9 mouse cellular contexts compared by ENCODE assay signal in the genomic region with DNA sequence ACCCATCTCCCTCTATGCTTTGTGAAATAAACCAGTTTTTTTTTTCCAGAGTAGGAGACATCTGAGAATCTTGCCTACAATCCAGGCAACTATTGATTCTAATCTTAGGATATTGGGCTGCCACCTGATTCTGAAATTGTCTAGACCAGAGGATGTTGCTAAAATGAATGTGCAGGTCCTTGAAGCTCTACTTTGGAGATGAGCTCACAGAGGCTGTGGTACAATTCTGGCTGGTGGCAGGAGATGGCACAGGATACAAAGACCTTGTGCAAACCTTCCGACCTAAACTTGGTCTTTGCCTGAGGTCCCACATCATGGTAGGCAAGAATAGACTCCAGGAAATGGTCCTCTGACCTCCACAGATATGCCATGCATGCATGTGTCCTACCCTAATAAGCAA. TPM values are rescaled to one million over a fixed set of nuclear protein-coding genes. Genes with fewer than 3 reads are reported as not detected.
DNase-seq lines count a peak whose midpoint lies in the region; ATAC-seq and TF ChIP-seq lines count a peak whose summit lies in the region.
"Had no signal": no experiment of that assay in that cellular context is flagged by ENCODE, and none has a peak within 500 bp of the region (broad histone marks: within the 10 kb centered on the region; RNA-seq: fewer than 3 reads in every experiment).

No protein-coding gene starts in this region.

- peak overlapping the region; percentile 86 for H3K27ac ChIP-seq in gastrocnemius, adult 2 months
- H3K27ac ChIP-seq in midbrain, embryonic 10.5 days (replicated peaks) = peak overlapping the region; percentile 82
- H3K27ac ChIP-seq in midbrain, postnatal 0 days (ENCODE audit: low read depth, low read length) = no peak overlapping the region
- no peak overlapping the region for H3K27ac ChIP-seq in hindbrain, embryonic 14.5 days
- no peak overlapping the region for H3K27ac ChIP-seq in neural tube, embryonic 13.5 days (replicated peaks)

- 92% methylated on average over 1 of the region's 1 CpGs for WGBS in midbrain, embryonic 10.5 days
- WGBS in midbrain, postnatal 0 days = 80% methylated on average over 1 of the region's 1 CpGs
- 90% methylated on average over 1 of the region's 1 CpGs for WGBS in hindbrain, embryonic 14.5 days
- 82% methylated on average over 1 of the region's 1 CpGs for WGBS in neural tube, embryonic 13.5 days

- no peak for ATAC-seq in midbrain, postnatal 0 days (ENCODE audit: low FRiP score)
- no peak for ATAC-seq in hindbrain, embryonic 14.5 days (ENCODE audit: low FRiP score)
- ATAC-seq in neural tube, embryonic 13.5 days (ENCODE audit: low read depth) = no peak

- H3K4me2 ChIP-seq in midbrain, postnatal 0 days (ENCODE audit: low read depth, low read length, poor library complexity, severe bottlenecking) = no peak overlapping the region
- H3K4me2 ChIP-seq in hindbrain, embryonic 14.5 days (replicated peaks) = peak overlapping the region; percentile 60; the same call in 1 of the 2 replicates
- H3K4me2 ChIP-seq in neural tube, embryonic 13.5 days = no peak overlapping the region

- H3K36me3 ChIP-seq in midbrain, embryonic 10.5 days = peaks cover 29% of the 10 kb centered on the region; the same call in 1 of the 2 replicates
- no peaks in the 10 kb centered on the region for H3K36me3 ChIP-seq in midbrain, postnatal 0 days (ENCODE audit: insufficient read depth, low read length)
- no peaks in the 10 kb centered on the region for H3K36me3 ChIP-seq in hindbrain, embryonic 14.5 days (replicated peaks; ENCODE audit: control insufficient read depth, insufficient read depth)
- peaks cover 5% of the 10 kb centered on the region; the same call in 1 of the 2 replicates for H3K36me3 ChIP-seq in neural tube, embryonic 13.5 days

- peaks cover 31% of the 10 kb centered on the region for H3K4me1 ChIP-seq in midbrain, embryonic 10.5 days
- no peaks in the 10 kb centered on the region for H3K4me1 ChIP-seq in midbrain, postnatal 0 days (ENCODE audit: insufficient read depth, low read length)
- H3K4me1 ChIP-seq in hindbrain, embryonic 14.5 days (replicated peaks; ENCODE audit: control insufficient read depth, insufficient read depth, low read length) = peaks cover 10% of the 10 kb centered on the region; the same call in 1 of the 2 replicates
- H3K4me1 ChIP-seq in neural tube, embryonic 13.5 days (replicated peaks) = peaks cover 17% of the 10 kb centered on the region

- H3K9ac ChIP-seq in midbrain, postnatal 0 days (replicated peaks; ENCODE audit: low read length, poor library complexity, severe bottlenecking) = no peak overlapping the region
- no peak overlapping the region for H3K9ac ChIP-seq in hindbrain, embryonic 14.5 days
- H3K9ac ChIP-seq in neural tube, embryonic 13.5 days = no peak overlapping the region

- H3K4me3 ChIP-seq in gastrocnemius, adult 2 months = peak overlapping the region; percentile 83; the same call in 1 of the 2 replicates
- H3K4me3 ChIP-seq in midbrain, embryonic 10.5 days = peak overlapping the region; percentile 61; the same call in 1 of the 2 replicates
- no peak overlapping the region for H3K4me3 ChIP-seq in midbrain, postnatal 0 days (ENCODE audit: low read depth, low read length)
- H3K4me3 ChIP-seq in hindbrain, embryonic 14.5 days (replicated peaks; ENCODE audit: low read length) = 0 out of 2 replicates have a peak overlapping the region, but pooled peaks have one; percentile 39
- H3K4me3 ChIP-seq in neural tube, embryonic 13.5 days = peak overlapping the region; percentile 51; the same call in 1 of the 2 replicates

- intact Hi-C loops in gastrocnemius, adult 2 months (cut with DNase I) = loop anchor here (5.0 kb wide), 1 partner anchor 42 kb away; a partner anchor contains a TSS
- intact Hi-C loops in gastrocnemius, postnatal 36 days (cut with DNase I) = no loop called here

- H3K9me3 ChIP-seq in midbrain, embryonic 10.5 days (replicated peaks) = peaks cover 14% of the 10 kb centered on the region
- H3K9me3 ChIP-seq in midbrain, postnatal 0 days (ENCODE audit: low read length) = no peaks in the 10 kb centered on the region
- peaks cover 11% of the 10 kb centered on the region; the same call in 1 of the 2 replicates for H3K9me3 ChIP-seq in hindbrain, embryonic 14.5 days (ENCODE audit: control insufficient read depth, low read length)
- H3K9me3 ChIP-seq in neural tube, embryonic 13.5 days = peaks cover 3% of the 10 kb centered on the region; the same call in 1 of the 2 replicates

- no peak for TF ChIP-seq CTCF in gastrocnemius, adult 2 months (IDR thresholded peaks at IDR 0.05)
- TF ChIP-seq CTCF in midbrain, postnatal 0 days (IDR thresholded peaks at IDR 0.05) = no peak

- peaks cover 37% of the 10 kb centered on the region for H3K27me3 ChIP-seq in midbrain, embryonic 10.5 days (ENCODE audit: low read depth, poor library complexity, severe bottlenecking)
- H3K27me3 ChIP-seq in midbrain, postnatal 0 days (ENCODE audit: insufficient read depth, low read length) = no peaks in the 10 kb centered on the region
- H3K27me3 ChIP-seq in hindbrain, embryonic 14.5 days (ENCODE audit: control insufficient read depth, insufficient read depth, low read length) = peaks cover 11% of the 10 kb centered on the region; the same call in 1 of the 2 replicates
- peaks cover 12% of the 10 kb centered on the region for H3K27me3 ChIP-seq in neural tube, embryonic 13.5 days

- no peak for DNase-seq in gastrocnemius, adult 2 months
- DNase-seq in gastrocnemius, postnatal 36 days = no peak
- no peak for DNase-seq in midbrain, embryonic 10.5 days (ENCODE audit: low spot score)
- no peak for DNase-seq in midbrain, postnatal 0 days (ENCODE audit: low spot score)
- DNase-seq in hindbrain, embryonic 14.5 days (ENCODE audit: low spot score) = no peak
- DNase-seq in layer of hippocampus, adult 9-11 months = no peak
- DNase-seq in right cerebral cortex, adult 2 months (ENCODE audit: low spot score in 2 of 2) = no peak

RNA-seq across cellular contexts. Expression of a gene that starts 0.7 kb away (rescaled TPM):
- 1 to 10 TPM; 6.7 to 7.2 TPM for total RNA-seq in gastrocnemius, adult 2 months (2021)
- total RNA-seq in gastrocnemius, postnatal 36 days (2021) = 1 to 10 TPM; 5.4 to 5.8 TPM
- 3.2 and 4.8 TPM in 2 replicates for polyA plus RNA-seq in midbrain, embryonic 10.5 days (2016; fragmentation: Nextera tagmentation; extraction: Ambion mirVana)
- 9.3 TPM in 2 replicates for total RNA-seq in midbrain, postnatal 0 days (2014; rRNA removed)
- polyA plus RNA-seq in midbrain, postnatal 0 days (2015; fragmentation: Nextera tagmentation; extraction: Ambion mirVana) = 1.7 and 1.9 TPM in 2 replicates
- 4.1 and 4.5 TPM in 2 replicates for polyA plus RNA-seq in hindbrain, embryonic 14.5 days (2014; fragmentation: Nextera tagmentation; extraction: Ambion mirVana)
- polyA plus RNA-seq in neural tube, embryonic 13.5 days (2015; fragmentation: Nextera tagmentation; extraction: Ambion mirVana) = 7.7 and 8.1 TPM in 2 replicates

RNA-seq across cellular contexts. Expression of a gene that starts 7.3 kb away (rescaled TPM):
- 1 to 10 TPM; 3.9 to 9.7 TPM for total RNA-seq in gastrocnemius, adult 2 months (2021)
- total RNA-seq in gastrocnemius, postnatal 36 days (2021) = 1 to 10 TPM; 5.2 to 6.0 TPM
- 198 and 199 TPM in 2 replicates for polyA plus RNA-seq in midbrain, embryonic 10.5 days (2016; fragmentation: Nextera tagmentation; extraction: Ambion mirVana)
- total RNA-seq in midbrain, postnatal 0 days (2014; rRNA removed) = 14.8 and 19.5 TPM in 2 replicates
- polyA plus RNA-seq in midbrain, postnatal 0 days (2015; fragmentation: Nextera tagmentation; extraction: Ambion mirVana) = 12.6 and 12.8 TPM in 2 replicates
- polyA plus RNA-seq in hindbrain, embryonic 14.5 days (2014; fragmentation: Nextera tagmentation; extraction: Ambion mirVana) = 28.4 and 37.6 TPM in 2 replicates
- polyA plus RNA-seq in neural tube, embryonic 13.5 days (2015; fragmentation: Nextera tagmentation; extraction: Ambion mirVana) = 55.6 and 56.2 TPM in 2 replicates

RNA-seq across cellular contexts. Expression of a gene that starts 11.5 kb away (rescaled TPM):
- total RNA-seq in gastrocnemius, adult 2 months (2021) = 10 to 100 TPM; 70.9 to 75.1 TPM
- total RNA-seq in gastrocnemius, postnatal 36 days (2021) = 10 to 100 TPM; 71.5 to 72.4 TPM
- polyA plus RNA-seq in midbrain, embryonic 10.5 days (2016; fragmentation: Nextera tagmentation; extraction: Ambion mirVana) = 11.0 TPM in 2 replicates
- 134 and 172 TPM in 2 replicates for total RNA-seq in midbrain, postnatal 0 days (2014; rRNA removed)
- 26.2 and 29.3 TPM in 2 replicates for polyA plus RNA-seq in midbrain, postnatal 0 days (2015; fragmentation: Nextera tagmentation; extraction: Ambion mirVana)
- 22.6 and 22.8 TPM in 2 replicates for polyA plus RNA-seq in hindbrain, embryonic 14.5 days (2014; fragmentation: Nextera tagmentation; extraction: Ambion mirVana)
- polyA plus RNA-seq in neural tube, embryonic 13.5 days (2015; fragmentation: Nextera tagmentation; extraction: Ambion mirVana) = 21.0 and 21.4 TPM in 2 replicates

RNA-seq across cellular contexts. Expression of a gene that starts 20.8 kb away (rescaled TPM):
- total RNA-seq in gastrocnemius, adult 2 months (2021) = 1 to 10 TPM in 1 of 2 experiments, under 1 TPM in 1; 0.97 to 1.4 TPM
- 1 to 10 TPM; 1.1 to 2.7 TPM for total RNA-seq in gastrocnemius, postnatal 36 days (2021)
- polyA plus RNA-seq in midbrain, embryonic 10.5 days (2016; fragmentation: Nextera tagmentation; extraction: Ambion mirVana) = 7.9 and 8.0 TPM in 2 replicates
- 1.7 and 2.4 TPM in 2 replicates for total RNA-seq in midbrain, postnatal 0 days (2014; rRNA removed)
- 1.2 and 1.6 TPM in 2 replicates for polyA plus RNA-seq in midbrain, postnatal 0 days (2015; fragmentation: Nextera tagmentation; extraction: Ambion mirVana)
- polyA plus RNA-seq in hindbrain, embryonic 14.5 days (2014; fragmentation: Nextera tagmentation; extraction: Ambion mirVana) = 1.1 and 1.7 TPM in 2 replicates
- polyA plus RNA-seq in neural tube, embryonic 13.5 days (2015; fragmentation: Nextera tagmentation; extraction: Ambion mirVana) = 2.4 and 2.9 TPM in 2 replicates

RNA-seq across cellular contexts. Expression of a gene that starts 25.1 kb away (rescaled TPM):
- under 1 TPM; 0.25 to 0.28 TPM for total RNA-seq in gastrocnemius, adult 2 months (2021)
- under 1 TPM; 0.07 to 0.15 TPM for total RNA-seq in gastrocnemius, postnatal 36 days (2021)
- polyA plus RNA-seq in midbrain, embryonic 10.5 days (2016; fragmentation: Nextera tagmentation; extraction: Ambion mirVana) = 0.25 and 0.30 TPM in 2 replicates
- total RNA-seq in midbrain, postnatal 0 days (2014; rRNA removed) = 0.42 and 2.2 TPM in 2 replicates
- 0.11 and 0.21 TPM in 2 replicates for polyA plus RNA-seq in midbrain, postnatal 0 days (2015; fragmentation: Nextera tagmentation; extraction: Ambion mirVana)
- polyA plus RNA-seq in hindbrain, embryonic 14.5 days (2014; fragmentation: Nextera tagmentation; extraction: Ambion mirVana) = 0.30 and 0.33 TPM in 2 replicates
- 0.58 and 0.61 TPM in 2 replicates for polyA plus RNA-seq in neural tube, embryonic 13.5 days (2015; fragmentation: Nextera tagmentation; extraction: Ambion mirVana)
- total RNA-seq: megakaryocyte progenitor cell, adult 5-6 weeks had no signal

Comparison
In these comparisons a context has a peak if more than half of its experiments do, and no peak if none do; other contexts are left out.
1. H3K27ac ChIP-seq: peak in gastrocnemius, adult 2 months (single experiment) and midbrain, embryonic 10.5 days (single experiment); none in midbrain, postnatal 0 days (single experiment), hindbrain, embryonic 14.5 days (single experiment) and neural tube, embryonic 13.5 days (single experiment).